8 mouse cellular contexts compared by ENCODE assay signal in genomic region chr2:32601417-32602065, GRCm38 (mm10). TPM values are rescaled to one million over a fixed set of nuclear protein-coding genes. Genes with fewer than 3 reads are reported as not detected.
DNase-seq lines count a peak whose midpoint lies in the region; ATAC-seq and TF ChIP-seq lines count a peak whose summit lies in the region.

No protein-coding gene starts in this region.

- peak; percentile 61 for TF ChIP-seq CTCF in lung, postnatal 0 days (IDR thresholded peaks at IDR 0.05)
- TF ChIP-seq CTCF in stomach, postnatal 0 days (IDR thresholded peaks at IDR 0.05; ENCODE audit: low read depth): peak; percentile 69

- no peaks in the 10 kb centered on the region for H3K27me3 ChIP-seq in intestine, embryonic 14.5 days (replicated peaks; ENCODE audit: control insufficient read depth, insufficient read depth, low read length)
- no peaks in the 10 kb centered on the region for H3K27me3 ChIP-seq in lung, postnatal 0 days (replicated peaks; ENCODE audit: insufficient read depth, low read length)
- no peaks in the 10 kb centered on the region for H3K27me3 ChIP-seq in stomach, postnatal 0 days (ENCODE audit: control insufficient read depth, insufficient read depth, low read length)

- no peak overlapping the region for H3K4me3 ChIP-seq in intestine, embryonic 14.5 days (ENCODE audit: low read depth, low read length)
- H3K4me3 ChIP-seq in lung, postnatal 0 days (ENCODE audit: low read depth, low read length): no peak overlapping the region
- no peak overlapping the region for H3K4me3 ChIP-seq in stomach, postnatal 0 days (ENCODE audit: low read depth, low read length)

- no peak for TF ChIP-seq EP300 in lung, postnatal 0 days (IDR thresholded peaks at IDR 0.05)
- no peak for TF ChIP-seq EP300 in stomach, postnatal 0 days (optimal IDR thresholded peaks at IDR 0.05)

- DNase-seq in gastrocnemius, postnatal 14 days: peak; percentile 59
- no peak for DNase-seq in gastrocnemius, adult 18-20 months (ENCODE audit: low spot score)
- peak; percentile 67 for DNase-seq in CD4-positive helper T cell, adult 2 months (ENCODE audit: low read depth, low spot score)
- peak; percentile 78 for DNase-seq in cerebellum, adult 9-11 months
- DNase-seq in intestine, embryonic 14.5 days (ENCODE audit: low spot score): no peak
- peak; percentile 69 for DNase-seq in lung, postnatal 0 days (ENCODE audit: low spot score)
- DNase-seq in stomach, postnatal 0 days (ENCODE audit: low spot score): peak; percentile 63
- no peak for DNase-seq in left cerebral cortex, postnatal 36 days (ENCODE audit: low spot score in 2 of 2)

- WGBS in intestine, embryonic 14.5 days: 41% methylated on average over 8 of the region's 8 CpGs
- 44% methylated on average over 8 of the region's 8 CpGs for WGBS in lung, postnatal 0 days
- WGBS in stomach, postnatal 0 days: 37% methylated on average over 8 of the region's 8 CpGs

- H3K9me3 ChIP-seq in intestine, embryonic 14.5 days (ENCODE audit: control insufficient read depth, low read length): no peaks in the 10 kb centered on the region
- H3K9me3 ChIP-seq in lung, postnatal 0 days (ENCODE audit: low read length): no peaks in the 10 kb centered on the region
- no peaks in the 10 kb centered on the region for H3K9me3 ChIP-seq in stomach, postnatal 0 days (ENCODE audit: control insufficient read depth, low read length)

- H3K4me1 ChIP-seq in intestine, embryonic 14.5 days (replicated peaks; ENCODE audit: control insufficient read depth, insufficient read depth, low read length): no peaks in the 10 kb centered on the region; the same call in 1 of the 2 replicates
- H3K4me1 ChIP-seq in lung, postnatal 0 days (ENCODE audit: insufficient read depth, low read depth, low read length): 0 out of 2 replicates have a peak, but pooled peaks cover 10% of the 10 kb centered on the region
- no peaks in the 10 kb centered on the region; the same call in 1 of the 2 replicates for H3K4me1 ChIP-seq in stomach, postnatal 0 days (replicated peaks; ENCODE audit: control insufficient read depth, insufficient read depth)

- H3K9ac ChIP-seq in intestine, embryonic 14.5 days (ENCODE audit: low read length): no peak overlapping the region
- H3K9ac ChIP-seq in lung, postnatal 0 days (replicated peaks; ENCODE audit: low read depth): no peak overlapping the region
- H3K9ac ChIP-seq in stomach, postnatal 0 days (ENCODE audit: low read length): no peak overlapping the region

- no peak overlapping the region for H3K27ac ChIP-seq in intestine, embryonic 14.5 days (ENCODE audit: low read depth)
- no peak overlapping the region for H3K27ac ChIP-seq in lung, postnatal 0 days (ENCODE audit: low read length)
- H3K27ac ChIP-seq in stomach, postnatal 0 days (replicated peaks): no peak overlapping the region

- intact Hi-C loops in gastrocnemius, postnatal 14 days (cut with DNase I; ENCODE audit: low total_unique reads): no loop called here
- intact Hi-C loops in left cerebral cortex, postnatal 36 days (cut with DNase I): loop anchor here (2.0 kb wide), 1 partner anchor 15 kb away; the partner anchor contains the start of gene St6galnac4

- H3K36me3 ChIP-seq in intestine, embryonic 14.5 days (ENCODE audit: control insufficient read depth, insufficient read depth, low read length): peaks cover 9% of the 10 kb centered on the region
- H3K36me3 ChIP-seq in lung, postnatal 0 days (ENCODE audit: insufficient read depth, low read length): 0 out of 2 replicates have a peak, but pooled peaks cover 10% of the 10 kb centered on the region
- H3K36me3 ChIP-seq in stomach, postnatal 0 days (ENCODE audit: control insufficient read depth, insufficient read depth, low read length): peaks cover 6% of the 10 kb centered on the region; the same call in 1 of the 2 replicates

- peak; percentile 71 for ATAC-seq in intestine, embryonic 14.5 days (replicated peaks; ENCODE audit: low FRiP score, low TSS enrichment, low read depth)
- peak; percentile 47 for ATAC-seq in lung, postnatal 0 days
- peak; percentile 49 for ATAC-seq in stomach, postnatal 0 days (ENCODE audit: low FRiP score, low TSS enrichment)

- H3K4me2 ChIP-seq in intestine, embryonic 14.5 days (ENCODE audit: low read length): no peak overlapping the region
- no peak overlapping the region for H3K4me2 ChIP-seq in lung, postnatal 0 days (replicated peaks; ENCODE audit: low read depth, low read length)
- H3K4me2 ChIP-seq in stomach, postnatal 0 days (replicated peaks; ENCODE audit: low read depth): no peak overlapping the region

RNA-seq across cellular contexts. Expression of gene St6galnac6, which starts 2.0 kb away (rescaled TPM):
- total RNA-seq in gastrocnemius, postnatal 14 days (2021): 10 to 100 TPM; 42.7 to 51.0 TPM
- 10 to 100 TPM; 47.0 to 52.2 TPM for total RNA-seq in gastrocnemius, adult 18-20 months (2021)
- polyA plus RNA-seq in intestine, embryonic 14.5 days (2014; fragmentation: Nextera tagmentation; extraction: Ambion mirVana): 5.7 and 6.9 TPM in 2 replicates
- 13.4 and 14.4 TPM in 2 replicates for polyA plus RNA-seq in lung, postnatal 0 days (2015; fragmentation: Nextera tagmentation; extraction: Ambion mirVana)
- 9.1 and 11.3 TPM in 2 replicates for polyA plus RNA-seq in stomach, postnatal 0 days (2015; fragmentation: Nextera tagmentation; extraction: Ambion mirVana)
- total RNA-seq in left cerebral cortex, postnatal 36 days (2021): 100 to 1,000 TPM; 121 to 135 TPM

RNA-seq across cellular contexts. Expression of gene St6galnac4, which starts 14.6 kb away (rescaled TPM):
- total RNA-seq in gastrocnemius, postnatal 14 days (2021): 10 to 100 TPM; 25.6 to 26.3 TPM
- total RNA-seq in gastrocnemius, adult 18-20 months (2021): 10 to 100 TPM; 13.5 to 19.8 TPM
- polyA plus RNA-seq in intestine, embryonic 14.5 days (2014; fragmentation: Nextera tagmentation; extraction: Ambion mirVana): 15.5 and 20.3 TPM in 2 replicates
- 32.0 and 38.9 TPM in 2 replicates for polyA plus RNA-seq in lung, postnatal 0 days (2015; fragmentation: Nextera tagmentation; extraction: Ambion mirVana)
- 7.4 and 7.7 TPM in 2 replicates for polyA plus RNA-seq in stomach, postnatal 0 days (2015; fragmentation: Nextera tagmentation; extraction: Ambion mirVana)
- 10 to 100 TPM; 36.7 to 39.1 TPM for total RNA-seq in left cerebral cortex, postnatal 36 days (2021)

RNA-seq across cellular contexts. Expression of gene Ak1, which starts 20.0 kb away (rescaled TPM):
- total RNA-seq in gastrocnemius, postnatal 14 days (2021): 1,000 to 10,000 TPM; 1,800 to 1,917 TPM
- total RNA-seq in gastrocnemius, adult 18-20 months (2021): 1,000 to 10,000 TPM; 1,543 to 1,586 TPM
- 22.8 and 24.6 TPM in 2 replicates for polyA plus RNA-seq in intestine, embryonic 14.5 days (2014; fragmentation: Nextera tagmentation; extraction: Ambion mirVana)
- 31.7 and 36.3 TPM in 2 replicates for polyA plus RNA-seq in lung, postnatal 0 days (2015; fragmentation: Nextera tagmentation; extraction: Ambion mirVana)
- polyA plus RNA-seq in stomach, postnatal 0 days (2015; fragmentation: Nextera tagmentation; extraction: Ambion mirVana): 21.8 and 26.1 TPM in 2 replicates
- total RNA-seq in left cerebral cortex, postnatal 36 days (2021): 100 to 1,000 TPM; 152 to 173 TPM

RNA-seq across cellular contexts. Expression of gene 9430097D07Rik, which starts 26.1 kb away (rescaled TPM):
- total RNA-seq in gastrocnemius, postnatal 14 days (2021): not detected
- not detected for total RNA-seq in gastrocnemius, adult 18-20 months (2021)
- polyA plus RNA-seq in intestine, embryonic 14.5 days (2014; fragmentation: Nextera tagmentation; extraction: Ambion mirVana): 0.15 and 0.35 TPM in 2 replicates
- polyA plus RNA-seq in lung, postnatal 0 days (2015; fragmentation: Nextera tagmentation; extraction: Ambion mirVana): not detected in 2 replicates
- not detected in 2 replicates for polyA plus RNA-seq in stomach, postnatal 0 days (2015; fragmentation: Nextera tagmentation; extraction: Ambion mirVana)
- 1 to 10 TPM; 1.1 to 1.4 TPM for total RNA-seq in left cerebral cortex, postnatal 36 days (2021)

RNA-seq across cellular contexts. Expression of gene Pip5kl1, which starts 26.9 kb away (rescaled TPM):
- not detected for total RNA-seq in gastrocnemius, postnatal 14 days (2021)
- not detected for total RNA-seq in gastrocnemius, adult 18-20 months (2021)
- polyA plus RNA-seq in intestine, embryonic 14.5 days (2014; fragmentation: Nextera tagmentation; extraction: Ambion mirVana): 0.62 and 0.89 TPM in 2 replicates
- polyA plus RNA-seq in lung, postnatal 0 days (2015; fragmentation: Nextera tagmentation; extraction: Ambion mirVana): not detected in 2 replicates
- polyA plus RNA-seq in stomach, postnatal 0 days (2015; fragmentation: Nextera tagmentation; extraction: Ambion mirVana): 0.08 and 0.18 TPM in 2 replicates
- 10 to 100 TPM in 1 of 2 experiments, 1 to 10 TPM in 1; 9.2 to 11.7 TPM for total RNA-seq in left cerebral cortex, postnatal 36 days (2021)

Comparison
In these comparisons a context has a peak if more than half of its experiments do, and no peak if none do; other contexts are left out.
1. DNase-seq: peak in gastrocnemius, postnatal 14 days (single experiment), CD4-positive helper T cell, adult 2 months (single experiment), cerebellum, adult 9-11 months (single experiment), lung, postnatal 0 days (single experiment) and stomach, postnatal 0 days (single experiment); none in gastrocnemius, adult 18-20 months (single experiment), intestine, embryonic 14.5 days (single experiment) and left cerebral cortex, postnatal 36 days (0 of 2).
2. RNA of gene Ak1, which starts 20.0 kb away (total RNA-seq): 1,800 to 1,917 TPM in gastrocnemius, postnatal 14 days and 1,543 to 1,586 TPM in gastrocnemius, adult 18-20 months; 152 to 173 TPM in left cerebral cortex, postnatal 36 days; every median in the first group is over 4 times any median in the second.
3. Peak in every context shown above with its lines, with median percentiles within 50 percentile points of each other: ATAC-seq.